Mouse (Mus musculus): Measurements from ENCODE around the gene Gm20517.
A peak's percentile ranks its signal among the peaks of the same experiment; 100 is the strongest.

DNA sequence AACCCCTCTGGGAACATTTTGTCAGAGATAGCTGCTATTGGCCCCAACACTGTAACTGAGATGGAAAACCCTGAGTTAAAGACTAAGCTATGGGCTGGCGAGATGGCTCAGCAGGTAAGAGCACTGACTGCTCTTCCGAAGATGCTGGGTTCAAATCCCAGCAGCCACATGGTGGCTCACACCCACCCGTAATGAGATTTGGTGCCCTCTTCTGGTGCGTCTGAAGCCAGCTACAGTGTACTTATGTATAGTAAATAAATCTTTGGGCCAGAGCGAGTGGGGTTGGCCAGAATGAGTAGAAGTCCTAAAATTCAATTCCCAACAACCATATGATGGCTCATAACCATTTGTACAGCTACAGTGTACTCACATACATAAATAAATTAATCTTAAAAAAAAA is 5.2 kb upstream of the Gm20517 start:
- TF ChIP-seq POLR2A (IDR thresholded peaks at IDR 0.05; ENCODE audit: insufficient read depth, low read length) (no peak), CTCF (IDR thresholded peaks at IDR 0.05; ENCODE audit: low read depth, low read length) (peak; percentile 58)
